Mouse (Mus musculus) intestine, postnatal 0 days (tissue): ENCODE measurements around the gene Eda. TPM values are rescaled to one million over a fixed set of nuclear protein-coding genes. Genes with fewer than 3 reads are reported as not detected.

ENCODE experiments used
- ATAC-seq: fragments of 200-750 bp; cut with Nextera tagmentation; 2 replicates; pipeline ENCODE4 v1.8.0; 2017; ENCODE audit warnings: mild to moderate bottlenecking, moderate TSS enrichment, moderate library complexity
- H3K27ac ChIP-seq: fragments of 300-500 bp; sonication (generic); 2 replicates; pipeline ENCODE4 v1.5.1; 2014; ENCODE audit warnings: mild to moderate bottlenecking, low read depth, low read length, moderate library complexity
- H3K27me3 ChIP-seq: fragments of 300-500 bp; sonication (generic); replicated peaks from 2 replicates; pipeline ENCODE4 v1.6.1; 2014; ENCODE audit warnings: low read length, mixed read lengths; ENCODE audit not compliant: control insufficient read depth, insufficient read depth
- H3K36me3 ChIP-seq: fragments of 300-500 bp; sonication (generic); 2 replicates; pipeline ENCODE4 v1.6.1; 2014; ENCODE audit warnings: mild to moderate bottlenecking, moderate library complexity; ENCODE audit not compliant: control insufficient read depth, insufficient read depth
- H3K4me1 ChIP-seq: fragments of 300-500 bp; sonication (generic); replicated peaks from 2 replicates; pipeline ENCODE4 v1.6.1; 2014; ENCODE audit warnings: antibody characterized with exemption, low read length, mixed read lengths; ENCODE audit not compliant: control insufficient read depth, insufficient read depth
- H3K4me2 ChIP-seq: fragments of 300-500 bp; sonication (generic); replicated peaks from 2 replicates; pipeline ENCODE4 v1.6.1; 2014; ENCODE audit warnings: low read depth, mild to moderate bottlenecking, moderate library complexity
- H3K4me3 ChIP-seq: fragments of 300-500 bp; sonication (generic); 2 replicates; pipeline ENCODE4 v1.5.1; 2014; ENCODE audit warnings: low read depth, low read length
- H3K9ac ChIP-seq: fragments of 300-500 bp; sonication (generic); 2 replicates; pipeline ENCODE4 v1.6.1; 2014; ENCODE audit warnings: mild to moderate bottlenecking, low read depth, low read length
- H3K9me3 ChIP-seq: fragments of 300-500 bp; sonication (generic); 2 replicates; pipeline ENCODE4 v1.6.1; 2016; ENCODE audit warnings: mixed run types; ENCODE audit not compliant: control insufficient read depth
- CTCF ChIP-seq: sonication (generic); IDR thresholded peaks from 2 replicates; pipeline ENCODE4 v1.5.1; 2016; ENCODE audit warnings: low read depth, mild to moderate bottlenecking, control low read depth, antibody characterized with exemption, moderate library complexity
- WGBS: fragments of 180-500 bp; shearing (Covaris S2); extraction: QIAGEN DNeasy Blood & Tissue Kit; methylation state at CpG from one replicate; pipeline ENCODE4 v1.1.7; 2014; 5-methylcytosine and 5-hydroxymethylcytosine counted together
- polyA plus RNA-seq: library from polyadenylated mRNA; unstranded; fragments of >200 nt; fragmentation: Nextera tagmentation; extraction: Ambion mirVana; gene quantifications from 2 replicates; pipeline ENCODE4 v1.2.1, GENCODE M21; 2015

Gene Eda
- polyA plus RNA-seq, 1 experiment from 2014 or later = 0.40 TPM

DNA sequence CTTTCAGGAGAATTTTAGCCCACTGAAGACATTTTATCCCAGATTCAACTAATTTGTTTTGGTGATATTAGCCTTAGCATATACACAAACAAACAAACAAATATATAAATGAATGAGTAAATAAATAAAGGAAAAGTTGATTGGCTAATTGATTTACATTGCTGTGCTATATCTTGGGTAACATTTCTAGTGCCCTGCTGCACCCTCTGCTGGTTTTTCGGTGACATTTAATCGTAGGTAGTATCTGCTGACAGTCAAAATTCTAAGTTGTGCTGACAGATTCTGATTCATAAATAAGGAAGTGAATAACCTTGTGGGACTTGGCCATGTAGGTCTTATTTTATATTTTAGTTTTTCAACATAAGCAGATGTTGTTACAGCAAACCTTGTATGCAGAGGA, 2.9 kb downstream of the Eda start:
- 74% methylated on average over 2 of the region's 2 CpGs for WGBS
- H3K36me3 ChIP-seq = no peaks in the 10 kb centered on the region
- no peak overlapping the region for H3K27ac ChIP-seq
- no peaks in the 10 kb centered on the region for H3K9me3 ChIP-seq
- no peaks in the 10 kb centered on the region for H3K4me1 ChIP-seq
- H3K4me2 ChIP-seq = no peak overlapping the region
- H3K4me3 ChIP-seq = no peak overlapping the region
- no peaks in the 10 kb centered on the region for H3K27me3 ChIP-seq
- no peak overlapping the region for H3K9ac ChIP-seq
- TF ChIP-seq CTCF = no peak
- ATAC-seq = no peak

DNA sequence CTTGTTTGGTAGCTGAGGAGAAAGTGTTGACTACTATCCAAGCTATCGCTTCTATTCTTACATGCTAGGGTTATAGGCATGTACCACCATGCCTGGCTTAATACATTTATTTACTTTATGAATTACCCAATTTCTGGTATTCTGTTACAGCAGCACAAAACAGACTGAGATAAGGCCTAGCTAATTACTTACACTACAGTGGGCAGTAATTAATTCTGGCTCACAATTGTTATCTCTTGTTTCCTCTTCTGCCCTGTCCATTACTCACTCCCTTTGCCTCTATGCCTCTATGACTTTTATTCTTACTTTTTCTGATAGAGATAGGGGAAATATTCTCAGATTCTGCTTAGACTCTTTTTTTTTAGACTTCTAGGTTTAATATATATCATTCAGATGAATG, 18.0 kb downstream of the Eda start:
- Histone ChIP-seq H3K9me3 (no peaks in the 10 kb centered on the region), H3K27me3 (no peaks in the 10 kb centered on the region), H3K4me2 (no peak overlapping the region), H3K4me1 (no peaks in the 10 kb centered on the region), H3K36me3 (no peaks in the 10 kb centered on the region), H3K9ac (no peak overlapping the region), H3K27ac (no peak overlapping the region), H3K4me3 (no peak overlapping the region)
- no peak for ATAC-seq
- TF ChIP-seq CTCF = no peak
- 90% methylated on average over 1 of the region's 1 CpGs for WGBS

DNA sequence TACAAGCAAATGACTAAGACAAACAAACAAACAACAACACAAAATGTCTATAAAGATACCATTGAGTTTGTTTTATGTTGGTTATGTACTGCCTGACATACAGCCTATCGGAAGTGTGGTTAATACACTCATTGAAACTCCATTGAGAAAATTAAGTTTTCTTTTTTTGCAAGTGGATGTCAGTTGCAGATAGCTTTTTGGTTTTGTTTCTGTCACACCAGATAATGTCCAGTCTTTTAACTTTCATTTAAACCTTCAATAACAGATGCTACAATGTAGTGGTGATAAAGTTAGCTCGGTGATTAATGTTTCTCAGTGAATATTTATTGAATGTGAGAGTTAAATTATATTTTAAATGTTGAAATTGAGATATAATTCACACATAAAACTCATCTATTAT, 23.9 kb downstream of the Eda start:
- no peak for TF ChIP-seq CTCF
- H3K9me3 ChIP-seq = no peaks in the 10 kb centered on the region
- no peaks in the 10 kb centered on the region for H3K36me3 ChIP-seq
- no peaks in the 10 kb centered on the region for H3K27me3 ChIP-seq
- H3K4me1 ChIP-seq = no peaks in the 10 kb centered on the region
- WGBS = 87% methylated on average over 2 of the region's 2 CpGs
- no peak overlapping the region for H3K27ac ChIP-seq
- no peak overlapping the region for H3K9ac ChIP-seq
- no peak for ATAC-seq
- H3K4me3 ChIP-seq = no peak overlapping the region
- no peak overlapping the region for H3K4me2 ChIP-seq

DNA sequence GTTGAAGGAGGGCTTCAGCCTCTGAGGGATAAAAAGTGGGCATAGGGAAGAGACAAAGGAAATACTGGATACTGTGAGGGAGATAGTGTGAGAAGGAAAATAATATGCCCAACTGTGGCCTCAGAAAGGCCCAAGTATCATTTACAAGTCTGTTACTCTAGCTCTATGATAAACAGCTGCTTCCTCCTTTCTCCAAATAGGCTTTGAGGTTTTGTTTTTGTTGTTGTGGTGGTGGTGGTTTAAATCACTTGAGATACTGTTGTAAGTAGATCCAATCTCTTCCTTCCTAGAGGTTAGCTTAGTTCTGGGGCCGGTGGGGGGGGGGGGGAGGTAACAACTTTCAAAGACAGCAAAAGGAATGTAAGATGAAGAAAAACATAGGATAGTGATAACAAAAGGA, 143.0 kb downstream of the Eda start:
- TF ChIP-seq CTCF = no peak
- whole genome bisulfite sequencing = 63% methylated on average over 1 of the region's 1 CpGs
- no peak overlapping the region for H3K4me3 ChIP-seq
- no peaks in the 10 kb centered on the region for H3K4me1 ChIP-seq
- no peaks in the 10 kb centered on the region for H3K9me3 ChIP-seq
- no peak for ATAC-seq
- H3K36me3 ChIP-seq = no peaks in the 10 kb centered on the region
- H3K27ac ChIP-seq = no peak overlapping the region
- no peak overlapping the region for H3K9ac ChIP-seq
- H3K27me3 ChIP-seq = no peaks in the 10 kb centered on the region
- no peak overlapping the region for H3K4me2 ChIP-seq

DNA sequence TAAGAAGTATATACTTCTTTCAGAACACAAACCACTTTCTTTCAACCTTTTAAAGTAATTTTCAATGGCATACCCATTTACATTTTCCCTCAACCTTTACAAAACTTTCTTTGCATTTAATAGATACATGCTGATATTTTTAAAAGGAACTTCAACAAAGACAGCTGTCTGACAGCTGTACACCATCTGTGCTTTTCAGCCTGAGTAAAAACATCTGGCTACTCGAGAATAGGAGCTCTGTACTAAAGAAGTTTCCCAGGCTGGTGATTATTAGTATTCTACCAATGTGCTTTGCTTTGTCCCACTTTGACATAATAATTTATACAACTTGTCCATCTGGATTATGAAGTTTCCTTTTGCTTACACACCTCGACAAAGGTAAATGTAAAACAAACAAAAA, 219.9 kb downstream of the Eda start:
- H3K27ac ChIP-seq = no peak overlapping the region
- H3K27me3 ChIP-seq = no peaks in the 10 kb centered on the region
- H3K4me3 ChIP-seq = no peak overlapping the region
- 44% methylated on average over 2 of the region's 2 CpGs for WGBS
- H3K36me3 ChIP-seq = no peaks in the 10 kb centered on the region
- no peak overlapping the region for H3K4me2 ChIP-seq
- H3K9ac ChIP-seq = no peak overlapping the region
- no peak for ATAC-seq
- H3K4me1 ChIP-seq = no peaks in the 10 kb centered on the region
- H3K9me3 ChIP-seq = no peaks in the 10 kb centered on the region
- no peak for TF ChIP-seq CTCF

DNA sequence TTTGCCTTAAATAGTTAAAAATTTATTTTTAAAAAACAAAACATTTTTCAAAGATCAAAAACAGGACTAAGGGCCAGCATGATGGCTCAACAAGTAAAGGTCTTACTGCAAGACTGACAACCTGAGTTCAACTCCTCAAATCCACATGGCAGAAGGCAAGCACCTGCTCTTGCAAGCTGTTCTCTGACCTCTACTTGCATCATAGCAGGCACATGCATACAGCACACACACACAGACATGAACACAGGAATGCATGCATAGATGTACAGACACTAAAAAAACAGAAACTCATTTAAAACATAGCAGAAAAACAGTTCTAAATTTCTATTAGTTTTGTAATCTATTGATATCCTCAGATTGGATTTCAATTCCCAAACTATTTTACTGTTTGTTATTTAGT, 338.2 kb downstream of the Eda start:
- no peak overlapping the region for H3K9ac ChIP-seq
- no peak overlapping the region for H3K4me3 ChIP-seq
- H3K36me3 ChIP-seq = no peaks in the 10 kb centered on the region
- no peak overlapping the region for H3K4me2 ChIP-seq
- H3K27ac ChIP-seq = no peak overlapping the region
- no peaks in the 10 kb centered on the region for H3K9me3 ChIP-seq
- TF ChIP-seq CTCF = no peak
- H3K4me1 ChIP-seq = no peaks in the 10 kb centered on the region
- no peaks in the 10 kb centered on the region for H3K27me3 ChIP-seq
- ATAC-seq = no peak

DNA sequence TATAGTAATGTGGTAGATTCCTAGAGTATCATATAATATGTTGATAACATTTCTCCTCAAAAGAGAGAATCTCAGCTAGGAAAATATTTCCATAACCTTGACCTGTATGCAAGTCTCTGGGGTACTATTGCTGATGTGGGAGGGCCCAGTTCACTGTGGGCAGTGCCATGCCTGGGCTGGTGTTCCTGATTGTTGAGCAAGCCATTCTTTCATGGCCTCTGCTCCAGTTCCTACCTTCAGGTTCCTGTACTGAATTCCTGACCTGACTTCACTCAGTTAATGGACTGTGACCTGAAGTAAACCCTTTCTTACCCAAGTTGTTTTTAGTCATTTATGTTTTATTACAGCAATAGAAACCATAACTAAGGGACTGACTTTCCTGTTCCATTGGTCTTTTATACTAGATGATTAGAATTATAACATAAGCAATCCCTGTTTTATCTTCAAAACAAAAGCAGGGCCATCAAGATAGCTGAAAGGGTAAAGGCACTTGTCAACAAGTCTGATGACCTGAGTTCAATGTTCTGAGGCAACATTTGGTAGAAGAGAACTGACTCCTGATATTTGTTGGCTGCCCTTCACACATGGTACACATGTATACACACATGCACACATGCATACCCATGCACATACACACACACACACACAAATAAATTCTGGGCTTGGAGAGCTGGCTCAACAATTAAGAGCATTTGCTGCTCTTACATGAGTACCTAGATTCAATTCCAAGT, 338.9 kb downstream of the Eda start:
- Histone ChIP-seq H3K4me1 (no peaks in the 10 kb centered on the region), H3K9ac (no peak overlapping the region), H3K27me3 (no peaks in the 10 kb centered on the region), H3K36me3 (no peaks in the 10 kb centered on the region), H3K27ac (no peak overlapping the region), H3K4me2 (no peak overlapping the region), H3K9me3 (no peaks in the 10 kb centered on the region), H3K4me3 (no peak overlapping the region)
- no peak for TF ChIP-seq CTCF
- ATAC-seq = no peak
